Mouse (Mus musculus) embryonic facial prominence, embryonic 11.5 days (tissue): ENCODE measurements around the gene Gm11985. TPM values are rescaled to one million over a fixed set of nuclear protein-coding genes. Genes with fewer than 3 reads are reported as not detected.

Experiments used
- ATAC-seq: fragments of 200-750 bp; cut with Nextera tagmentation; replicated peaks from 2 replicates; pipeline ENCODE4 v1.8.0; 2017; ENCODE audit warnings: low read depth; ENCODE audit not compliant: insufficient number of reproducible peaks, low FRiP score, low TSS enrichment
- DNase-seq: peaks from one replicate; pipeline ENCODE4 v3.0.0-alpha.2; 2015; ENCODE audit warnings: low spot score
- H3K27ac ChIP-seq: fragments of 300-500 bp; sonication (generic); replicated peaks from 2 replicates; pipeline ENCODE4 v1.5.1; 2014; ENCODE audit warnings: mild to moderate bottlenecking, low read depth, low read length, control low read depth
- H3K27me3 ChIP-seq: fragments of 300-500 bp; sonication (generic); 2 replicates; pipeline ENCODE4 v1.6.1; 2014; ENCODE audit warnings: mild to moderate bottlenecking, low read length, moderate library complexity, mixed read lengths; ENCODE audit not compliant: control insufficient read depth, insufficient read depth
- H3K36me3 ChIP-seq: fragments of 300-500 bp; sonication (generic); replicated peaks from 2 replicates; pipeline ENCODE4 v1.6.1; 2014; ENCODE audit warnings: low read depth, mild to moderate bottlenecking, low read length, moderate library complexity, mixed read lengths; ENCODE audit not compliant: control insufficient read depth, insufficient read depth
- H3K4me1 ChIP-seq: fragments of 300-500 bp; sonication (generic); 2 replicates; pipeline ENCODE4 v1.6.1; 2014; ENCODE audit warnings: low read length, mixed read lengths; ENCODE audit not compliant: control insufficient read depth, insufficient read depth
- H3K4me2 ChIP-seq: fragments of 300-500 bp; sonication (generic); 2 replicates; pipeline ENCODE4 v1.6.1; 2014; ENCODE audit warnings: low read depth, mild to moderate bottlenecking, control low read depth, low read length, moderate library complexity
- H3K4me3 ChIP-seq: fragments of 300-500 bp; sonication (generic); 2 replicates; pipeline ENCODE4 v1.5.1; 2014; ENCODE audit warnings: low read depth, low read length, control low read depth
- H3K9ac ChIP-seq: fragments of 300-500 bp; sonication (generic); replicated peaks from 2 replicates; pipeline ENCODE4 v1.6.1; 2014; ENCODE audit warnings: mild to moderate bottlenecking, control low read depth, low read length
- H3K9me3 ChIP-seq: fragments of 300-500 bp; sonication (generic); replicated peaks from 2 replicates; pipeline ENCODE4 v1.6.1; 2016; ENCODE audit warnings: mild to moderate bottlenecking, low read length, inconsistent platforms, mixed read lengths; ENCODE audit not compliant: control insufficient read depth
- WGBS: fragments of 180-500 bp; shearing (Covaris S2); extraction: QIAGEN DNeasy Blood & Tissue Kit; methylation state at CpG from one replicate; pipeline ENCODE4 v1.1.7; 2014; 5-methylcytosine and 5-hydroxymethylcytosine counted together
- polyA plus RNA-seq: library from polyadenylated mRNA; unstranded; fragments of >200 nt; fragmentation: Nextera tagmentation; extraction: Ambion mirVana; gene quantifications from 2 replicates; pipeline ENCODE4 v1.2.1, GENCODE M21; 2014

The Gm11985 gene
- not detected in 2 replicates for polyA plus RNA-seq

GRCm38 (mm10) chr11:7188469-7188868 is at the start of gene Gm11985:
TSS of gene Gm11985 (minus strand) at chr11:7188569.
- Histone ChIP-seq H3K27me3 (no peaks in the 10 kb centered on the region), H3K27ac (no peak within 1 kb of the TSS), H3K9ac (no peak within 1 kb of the TSS), H3K9me3 (no peaks in the 10 kb centered on the region), H3K4me1 (no peaks in the 10 kb centered on the region), H3K36me3 (no peaks in the 10 kb centered on the region), H3K4me2 (no peak within 1 kb of the TSS), H3K4me3 (no peak within 1 kb of the TSS)
- 90% methylated on average over 13 of the region's 13 CpGs for WGBS
- DNase-seq (no peak), ATAC-seq (no peak)

GRCm38 (mm10) chr11:7237712-7238111 is 49.3 kb upstream of the Gm11985 start:
- Histone ChIP-seq H3K4me1 (no peaks in the 10 kb centered on the region), H3K27ac (no peak overlapping the region), H3K4me3 (no peak overlapping the region), H3K36me3 (no peaks in the 10 kb centered on the region), H3K9me3 (no peaks in the 10 kb centered on the region), H3K27me3 (no peaks in the 10 kb centered on the region), H3K9ac (no peak overlapping the region), H3K4me2 (no peak overlapping the region)
- ATAC-seq (no peak), DNase-seq (no peak)
- 74% methylated on average over 6 of the region's 6 CpGs for WGBS

- Histone ChIP-seq H3K27me3 (no peaks in the 10 kb centered on the region), H3K36me3 (no peaks in the 10 kb centered on the region), H3K4me2 (no peak overlapping the region), H3K4me1 (no peaks in the 10 kb centered on the region), H3K9ac (no peak overlapping the region), H3K27ac (no peak overlapping the region), H3K4me3 (no peak overlapping the region), H3K9me3 (no peaks in the 10 kb centered on the region)
- no peak for DNase-seq
- no peak for ATAC-seq
- WGBS, result 87% methylated on average over 2 of the region's 2 CpGs
Observed at GRCm38 (mm10) chr11:7236751-7237150, 48.4 kb upstream of the Gm11985 start.

GRCm38 (mm10) chr11:7234981-7235609 is 46.7 kb upstream of the Gm11985 start:
- Histone ChIP-seq H3K9me3 (no peaks in the 10 kb centered on the region), H3K27me3 (no peaks in the 10 kb centered on the region), H3K4me3 (no peak overlapping the region), H3K27ac (no peak overlapping the region), H3K4me2 (no peak overlapping the region), H3K36me3 (no peaks in the 10 kb centered on the region), H3K4me1 (no peaks in the 10 kb centered on the region), H3K9ac (no peak overlapping the region)
- no peak for ATAC-seq
- no peak for DNase-seq
- WGBS, result 40% methylated on average over 3 of the region's 3 CpGs

GRCm38 (mm10) chr11:7234436-7234835 is 46.1 kb upstream of the Gm11985 start:
- WGBS, result 50% methylated on average over 1 of the region's 1 CpGs
- Histone ChIP-seq H3K9ac (no peak overlapping the region), H3K4me1 (no peaks in the 10 kb centered on the region), H3K27ac (no peak overlapping the region), H3K4me2 (no peak overlapping the region), H3K27me3 (no peaks in the 10 kb centered on the region), H3K4me3 (no peak overlapping the region), H3K9me3 (no peaks in the 10 kb centered on the region), H3K36me3 (no peaks in the 10 kb centered on the region)
- ATAC-seq, result no peak
- DNase-seq, result no peak

- DNase-seq, result no peak
- H3K4me1 ChIP-seq, result no peaks in the 10 kb centered on the region
- 78% methylated on average over 2 of the region's 2 CpGs for WGBS
- H3K4me3 ChIP-seq, result no peak overlapping the region
- no peak overlapping the region for H3K4me2 ChIP-seq
- H3K27ac ChIP-seq, result no peak overlapping the region
- H3K9ac ChIP-seq, result no peak overlapping the region
- no peaks in the 10 kb centered on the region for H3K36me3 ChIP-seq
- no peak for ATAC-seq
- H3K9me3 ChIP-seq, result no peaks in the 10 kb centered on the region
- no peaks in the 10 kb centered on the region for H3K27me3 ChIP-seq
Observed at GRCm38 (mm10) chr11:7233333-7233732, 45.0 kb upstream of the Gm11985 start.

GRCm38 (mm10) chr11:7231958-7232357 is 43.6 kb upstream of the Gm11985 start:
- Histone ChIP-seq H3K27ac (no peak overlapping the region), H3K9ac (no peak overlapping the region), H3K4me3 (no peak overlapping the region), H3K4me1 (no peaks in the 10 kb centered on the region; the same call in 1 of the 2 replicates), H3K9me3 (no peaks in the 10 kb centered on the region), H3K27me3 (no peaks in the 10 kb centered on the region), H3K36me3 (no peaks in the 10 kb centered on the region), H3K4me2 (no peak overlapping the region)
- ATAC-seq (no peak), DNase-seq (no peak)
- 93% methylated on average over 4 of the region's 4 CpGs for WGBS

- 81% methylated on average over 4 of the region's 4 CpGs for WGBS
- H3K9ac ChIP-seq, result no peak overlapping the region
- no peak overlapping the region for H3K27ac ChIP-seq
- H3K4me3 ChIP-seq, result no peak overlapping the region
- ATAC-seq (no peak), DNase-seq (no peak)
- no peak overlapping the region for H3K4me2 ChIP-seq
- H3K9me3 ChIP-seq, result no peaks in the 10 kb centered on the region
- H3K36me3 ChIP-seq, result no peaks in the 10 kb centered on the region
- H3K4me1 ChIP-seq, result no peaks in the 10 kb centered on the region; the same call in 1 of the 2 replicates
- H3K27me3 ChIP-seq, result no peaks in the 10 kb centered on the region
Observed at GRCm38 (mm10) chr11:7230000-7230399, 41.6 kb upstream of the Gm11985 start.
